Mouse (Mus musculus): ENCODE measurements around the gene Tnnt3.

The Tnnt3 gene

DNA sequence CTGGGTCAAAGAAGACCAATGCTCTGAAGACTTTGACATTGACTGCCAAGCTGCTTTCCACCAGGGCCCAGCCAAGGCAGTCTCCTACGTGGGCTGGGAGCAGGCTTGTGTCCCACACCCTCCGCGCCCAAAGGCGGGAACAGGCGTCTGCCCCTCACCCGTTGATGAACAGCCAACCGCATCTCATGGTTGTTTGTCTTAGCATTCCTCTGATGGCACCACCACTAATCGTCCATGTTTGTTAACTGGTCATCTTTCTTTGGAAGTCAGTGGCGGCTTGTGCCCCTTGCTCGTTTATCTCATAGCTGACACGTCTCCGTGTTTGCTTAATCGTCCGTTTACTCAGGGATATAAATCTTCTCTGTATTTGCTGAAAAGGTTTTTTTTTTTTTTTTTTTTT is 10.9 kb downstream of the Tnnt3 start:
- no peak for DNase-seq

DNA sequence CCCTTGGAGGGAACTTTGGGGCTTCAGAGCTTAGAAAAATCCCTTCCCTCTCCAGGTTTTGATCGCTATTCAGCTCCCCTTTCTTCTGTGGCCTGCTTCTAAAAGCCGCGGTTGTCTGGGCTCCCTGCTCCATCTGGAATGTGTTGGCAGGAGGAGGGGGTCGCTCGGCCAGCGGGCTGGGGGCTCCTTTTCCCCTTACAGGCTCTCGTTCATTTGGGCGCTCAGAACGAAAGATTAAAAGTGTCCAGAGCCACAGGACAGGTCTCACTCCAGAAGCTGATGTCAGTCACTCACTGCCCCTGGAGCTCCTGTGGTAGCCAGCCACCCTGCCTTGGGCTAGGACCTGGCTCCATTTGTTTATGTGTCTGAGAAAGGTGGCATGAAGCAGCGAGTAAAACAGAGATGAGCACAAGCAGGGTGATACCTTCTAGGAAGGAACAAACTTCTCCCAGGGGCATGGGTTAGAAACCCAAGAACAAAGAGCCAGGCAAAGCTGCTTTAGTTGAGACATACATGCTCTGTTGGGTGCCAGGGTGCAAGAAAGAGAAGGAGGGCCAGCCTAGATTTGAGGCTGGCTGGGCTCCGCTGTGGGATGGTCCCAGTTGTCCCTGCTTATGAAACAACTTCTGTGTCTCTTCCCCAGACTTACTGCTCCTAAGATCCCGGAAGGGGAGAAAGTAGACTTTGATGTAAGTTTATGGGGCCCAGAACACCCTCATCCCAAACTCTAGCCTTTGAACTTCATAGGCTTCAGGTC is 11.6 kb downstream of the Tnnt3 start:
- DNase-seq = no peak

DNA sequence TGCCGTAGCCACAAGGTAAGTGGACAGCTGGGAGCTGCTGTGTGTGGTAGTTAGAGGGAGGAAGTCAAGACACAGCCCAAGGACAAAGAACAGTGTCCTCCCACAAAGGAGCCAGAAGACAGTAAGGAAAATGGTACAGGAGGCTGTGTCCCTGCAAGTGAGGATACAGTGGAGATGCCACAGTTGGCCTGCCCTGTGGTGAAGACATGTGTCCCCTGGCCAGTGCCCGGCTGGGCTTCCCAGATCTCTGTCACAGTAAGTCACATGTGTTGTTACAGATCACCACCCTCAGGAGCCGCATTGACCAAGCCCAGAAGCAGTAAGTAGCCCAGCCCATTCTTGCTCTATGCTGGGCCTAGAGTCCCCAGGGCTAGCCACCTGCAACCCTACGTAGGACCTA is 15.4 kb downstream of the Tnnt3 start:
- DNase-seq = no peak

DNA sequence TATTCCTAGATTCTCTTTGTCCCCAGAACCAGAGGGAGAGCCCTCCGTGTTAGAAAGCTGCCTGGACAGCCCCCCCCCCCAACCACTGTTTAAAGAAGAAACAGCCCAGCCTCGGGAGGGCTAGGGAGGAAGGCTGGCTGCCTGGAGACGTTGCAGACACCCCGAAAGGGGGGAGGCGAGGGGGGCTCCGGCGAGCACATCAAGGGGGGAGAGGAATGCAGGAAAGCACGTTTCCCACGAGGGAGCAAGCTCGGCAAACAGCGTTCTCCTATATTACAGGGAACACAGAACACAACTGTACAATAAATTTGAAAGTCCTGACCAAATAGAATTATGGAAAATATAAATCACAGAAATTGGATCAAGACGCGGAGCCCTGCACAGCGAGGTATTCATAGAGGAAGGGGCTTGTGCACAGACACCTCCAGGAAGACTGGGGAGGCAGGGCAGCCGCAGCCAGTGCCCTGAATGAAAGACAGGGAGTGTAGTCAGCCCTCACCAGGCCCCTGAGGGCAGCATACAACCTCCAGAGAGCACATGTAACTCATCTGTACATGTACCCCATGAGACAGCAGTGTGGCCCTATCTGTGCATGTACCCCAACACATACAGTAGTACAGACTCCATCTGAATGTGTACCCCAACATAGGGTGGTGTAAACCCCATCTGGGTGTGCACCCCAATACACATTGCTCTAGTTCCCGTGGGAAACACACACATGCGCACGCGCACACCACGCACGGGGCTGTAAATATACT is 17.8 kb downstream of the Tnnt3 start:
- no peak for DNase-seq

DNA sequence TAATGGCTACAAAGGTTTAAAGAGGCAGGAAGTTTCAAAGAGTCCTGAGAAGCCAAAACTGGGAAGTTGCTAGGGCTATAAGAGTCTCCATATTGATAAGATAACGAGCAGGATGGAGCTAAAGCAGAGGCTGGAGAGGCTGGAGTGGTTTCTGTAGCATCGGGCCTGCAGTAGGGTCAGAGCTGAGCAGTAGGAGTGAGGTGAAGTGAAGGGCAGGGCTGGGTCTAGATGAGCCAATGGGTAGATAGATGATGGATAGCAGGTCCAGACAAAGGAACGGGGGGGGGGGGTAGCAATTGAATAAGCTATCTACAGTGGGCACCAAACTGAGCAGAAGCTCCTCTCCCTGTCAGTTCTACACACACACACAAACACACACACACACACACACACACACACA is 18.9 kb downstream of the Tnnt3 start:
- no peak for DNase-seq

DNA sequence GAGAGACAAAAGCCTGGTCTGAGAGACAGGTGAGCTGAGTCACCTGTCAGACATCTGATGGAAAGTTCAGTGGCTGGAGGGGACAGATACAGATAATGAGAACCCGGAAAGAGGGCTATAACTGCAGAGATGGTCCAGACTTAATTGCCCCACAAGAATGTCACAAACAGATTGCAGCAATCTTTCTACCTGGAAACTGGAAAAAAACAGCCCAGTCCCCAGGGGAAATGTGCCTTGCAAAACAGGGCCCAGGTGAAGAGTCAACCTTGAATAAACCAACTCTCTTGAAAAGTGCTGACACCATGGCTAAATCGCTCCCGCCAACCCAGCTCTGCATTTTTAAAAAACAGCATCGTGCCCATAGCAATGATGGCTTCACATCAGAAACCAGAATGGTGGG is 21.7 kb downstream of the Tnnt3 start:
- DNase-seq = no peak

DNA sequence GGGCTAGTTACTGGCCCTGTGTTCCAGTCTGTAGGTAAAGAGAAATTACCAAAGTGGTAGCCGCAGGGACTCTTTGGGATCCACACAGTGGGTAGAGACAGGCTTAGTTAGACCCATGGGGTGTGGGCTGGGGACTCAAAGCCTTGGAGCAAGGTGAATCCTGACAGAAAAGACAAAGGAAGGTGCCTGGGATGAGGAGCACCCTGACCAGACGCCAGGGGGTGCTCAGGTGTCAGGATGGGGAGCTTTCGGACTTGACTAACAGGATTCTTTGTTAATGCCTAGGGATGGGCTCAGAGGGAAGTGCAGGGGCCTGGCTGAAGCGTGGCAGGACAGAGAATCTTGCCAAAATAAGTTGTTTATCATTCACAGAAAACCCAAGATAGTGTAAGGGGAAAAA is 23.7 kb downstream of the Tnnt3 start:
- DNase-seq = no peak

DNA sequence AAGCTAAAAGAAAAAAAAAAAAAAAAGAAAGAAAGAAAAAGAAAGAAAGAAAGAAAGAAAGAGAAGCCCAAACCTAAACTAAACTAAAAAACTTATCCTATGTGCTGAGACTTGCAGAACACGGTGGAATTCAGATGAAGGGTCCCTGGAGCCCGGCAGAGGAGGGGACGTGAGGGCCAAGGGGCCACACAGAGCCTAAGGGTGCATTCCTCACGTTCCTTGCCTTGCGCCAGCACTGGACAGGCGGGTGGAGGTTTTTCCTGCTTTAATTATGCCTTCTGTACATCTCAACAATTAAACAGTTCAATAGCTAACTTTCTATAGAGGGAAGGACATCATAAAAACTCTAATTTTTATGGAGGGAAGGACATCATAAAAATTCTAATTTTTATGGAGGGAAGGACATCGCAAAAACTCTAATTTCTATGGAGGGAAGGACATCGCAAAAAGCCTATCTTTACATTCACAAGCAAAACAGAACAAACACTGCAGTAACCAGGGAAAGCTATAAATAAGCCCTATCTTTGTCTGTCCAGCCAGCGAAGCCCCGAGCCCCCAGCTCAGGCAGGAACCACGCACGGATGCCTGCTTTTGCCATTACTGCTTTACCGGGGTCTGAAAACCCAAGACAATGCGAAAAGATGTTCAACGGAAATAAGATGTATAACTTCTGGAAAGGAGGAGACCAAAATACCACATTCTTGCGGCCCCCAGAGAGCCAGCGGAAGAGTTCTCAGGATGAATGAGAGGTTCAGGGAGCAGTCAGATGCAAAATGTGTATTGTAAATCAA is 24.8 kb downstream of the Tnnt3 start:
- no peak for DNase-seq

DNA sequence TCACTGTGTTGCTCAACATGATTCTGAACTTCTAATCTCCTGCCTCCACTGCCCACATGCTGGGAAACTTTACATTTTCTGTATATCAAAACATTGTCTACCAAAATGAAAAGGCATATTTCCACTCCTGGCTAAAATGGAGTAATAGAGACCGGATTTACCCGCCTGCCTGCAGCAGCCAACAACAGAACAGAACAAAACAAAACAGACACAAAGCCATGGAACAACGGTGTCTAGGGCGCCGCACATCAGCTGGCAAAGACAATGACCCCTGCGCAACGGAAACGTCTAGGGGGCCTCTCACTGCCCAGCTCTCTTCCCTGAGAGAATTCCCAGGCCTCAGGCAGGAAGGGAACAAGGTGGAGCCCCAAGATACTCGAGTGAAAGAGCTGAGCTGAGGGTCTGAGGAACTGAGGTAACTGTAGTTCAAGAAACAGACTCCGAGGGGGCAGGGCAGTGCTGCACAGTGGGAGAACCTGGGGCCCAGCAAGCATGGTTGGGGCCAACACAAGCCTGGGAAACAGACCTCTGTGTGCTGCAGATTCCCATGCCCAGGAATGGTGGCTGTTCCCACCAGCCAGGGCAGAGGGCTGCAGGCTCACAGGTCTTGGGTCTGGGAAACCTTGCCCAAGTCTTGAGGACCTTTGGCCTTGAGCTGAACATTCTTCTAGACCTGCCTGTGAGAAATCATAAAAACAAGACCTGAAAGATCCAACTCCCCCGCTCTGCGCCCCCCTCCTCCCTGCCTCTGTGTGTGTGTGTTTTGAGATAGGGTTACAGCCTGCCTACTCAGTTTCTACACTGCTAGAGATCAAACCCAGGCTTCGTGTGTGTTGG is 26.9 kb downstream of the Tnnt3 start:
- DNase-seq = no peak

DNA sequence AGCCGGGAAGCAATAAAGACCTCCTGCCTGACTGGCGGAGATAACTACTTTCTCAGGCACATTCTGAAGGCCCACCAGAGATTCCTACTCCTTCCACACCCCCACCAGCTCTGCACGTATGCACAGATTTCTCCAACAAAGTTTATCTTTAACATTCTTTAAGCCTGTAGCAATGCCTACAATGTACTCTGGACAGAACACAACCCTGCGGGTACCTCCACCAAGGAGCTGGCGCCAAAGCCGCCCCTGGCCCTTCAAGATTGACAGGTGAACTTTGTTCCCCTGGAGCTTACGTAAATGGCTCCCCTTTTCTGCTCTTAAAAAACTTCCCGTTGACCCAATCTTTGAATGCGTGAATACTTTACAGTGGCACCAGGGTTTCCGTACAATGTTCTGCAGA is 30.7 kb downstream of the Tnnt3 start:
- no peak for DNase-seq

DNA sequence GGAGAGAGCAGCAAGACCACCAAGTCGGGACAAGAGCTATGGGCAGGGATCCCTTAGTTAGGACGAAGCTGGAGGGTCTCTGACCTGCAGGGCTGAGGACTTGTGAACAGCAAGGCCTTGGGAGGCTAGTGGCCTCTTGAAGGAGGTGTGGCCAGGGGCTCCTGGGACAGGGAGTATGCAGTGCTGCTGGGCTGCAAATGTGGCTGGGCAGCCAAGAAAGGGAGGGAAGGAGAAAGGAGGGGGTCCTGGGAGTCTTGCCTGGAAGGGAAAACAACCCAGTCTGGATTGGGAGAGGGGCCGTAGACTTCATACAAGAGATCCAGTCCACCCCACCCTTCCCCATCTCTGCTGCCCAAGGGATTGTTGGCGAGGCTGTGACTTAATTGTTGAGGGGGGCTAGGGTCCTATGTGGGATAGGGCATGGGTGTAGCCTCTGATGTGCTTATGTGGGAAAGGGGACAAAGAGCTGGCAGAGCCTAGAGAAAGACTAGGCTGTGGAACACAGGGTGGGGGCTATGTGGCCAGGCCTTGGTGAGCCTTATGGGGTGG is 33.4 kb downstream of the Tnnt3 start:
- DNase-seq = no peak

DNA sequence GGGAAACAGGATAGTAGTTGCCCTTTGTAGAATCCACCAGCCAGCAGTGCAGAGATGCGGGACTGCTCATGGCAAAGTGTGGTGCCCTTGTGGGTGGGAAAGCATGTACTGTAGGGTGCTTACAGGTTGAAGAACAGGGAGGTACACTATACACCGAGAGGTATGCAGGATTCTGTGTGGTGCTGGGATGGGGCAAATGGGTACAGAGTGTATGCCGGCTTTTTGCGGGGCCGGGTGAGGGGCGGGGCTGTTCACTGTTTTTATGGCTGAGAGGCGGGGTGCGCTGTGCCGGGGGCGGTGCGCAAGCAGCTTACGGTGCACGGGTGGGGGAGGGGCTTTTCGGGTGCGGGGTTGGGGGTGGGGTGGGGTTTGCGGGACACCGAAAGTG is 34.0 kb downstream of the Tnnt3 start, which contains the start of gene Mrpl23:
Gene Mrpl23 (plus strand): TSS at position 16 of the 388 bp plus-strand sequence.
- no peak for DNase-seq

DNA sequence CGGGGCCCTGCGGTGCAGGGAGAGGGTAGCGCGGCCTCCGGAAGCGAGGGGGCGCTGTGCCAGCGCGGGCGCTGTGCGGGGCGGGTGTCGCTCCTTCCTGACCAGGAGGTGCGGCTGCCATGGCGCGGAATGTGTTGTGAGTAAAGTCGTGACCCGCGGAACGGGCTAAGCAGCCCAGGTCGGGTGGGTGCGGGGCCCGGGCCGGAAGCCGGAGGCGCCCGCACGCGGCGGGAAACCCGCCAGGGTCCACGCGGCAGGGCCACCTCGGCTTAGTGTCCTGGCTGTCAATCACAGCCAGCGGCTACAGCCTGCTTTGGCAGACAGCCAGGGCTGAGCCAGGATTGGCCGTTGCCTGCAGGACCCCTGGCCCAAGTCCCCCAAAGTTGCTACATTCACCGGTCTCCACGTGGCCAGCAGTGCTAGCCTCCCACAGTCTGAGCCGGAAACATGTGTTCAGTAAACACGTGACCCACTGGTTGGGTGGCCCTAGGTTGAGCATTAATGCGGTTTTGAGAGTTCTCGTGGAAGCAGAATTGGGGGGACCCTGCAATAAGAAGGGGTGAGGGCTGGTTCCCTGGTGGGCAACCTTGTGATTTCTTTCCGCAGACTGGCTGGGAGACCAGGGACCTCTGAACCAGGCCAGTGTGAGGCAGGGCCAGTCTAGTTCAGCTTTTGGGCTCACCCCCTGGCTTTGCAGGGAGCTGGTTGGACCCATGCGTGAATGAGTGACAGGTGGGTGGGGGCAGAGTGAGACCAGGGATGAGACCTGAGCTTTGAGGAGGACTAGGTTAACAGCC is 34.6 kb downstream of the Tnnt3 start:
- peak; percentile 65 to 71 for DNase-seq

DNA sequence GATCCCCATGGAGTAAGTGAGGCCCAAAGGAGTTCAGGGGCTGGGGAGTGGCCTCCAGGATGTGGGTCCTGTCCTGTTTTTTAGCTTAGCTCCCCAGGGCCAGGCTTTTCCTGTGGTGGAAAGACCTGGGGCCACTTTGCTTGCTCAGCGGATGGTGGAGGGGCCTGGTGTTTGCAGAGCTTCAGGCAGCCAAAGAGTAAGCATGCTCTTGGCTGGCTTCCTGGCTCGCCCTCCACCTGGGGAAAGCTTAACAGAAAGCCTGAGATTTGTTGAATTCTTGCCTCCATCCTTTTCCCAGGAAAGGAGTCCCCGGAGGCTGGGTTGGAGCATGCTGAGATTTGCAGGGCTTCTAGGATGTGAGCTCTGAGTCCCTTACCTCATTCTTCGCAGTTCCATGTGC is 36.5 kb downstream of the Tnnt3 start:
- DNase-seq = no peak

DNA sequence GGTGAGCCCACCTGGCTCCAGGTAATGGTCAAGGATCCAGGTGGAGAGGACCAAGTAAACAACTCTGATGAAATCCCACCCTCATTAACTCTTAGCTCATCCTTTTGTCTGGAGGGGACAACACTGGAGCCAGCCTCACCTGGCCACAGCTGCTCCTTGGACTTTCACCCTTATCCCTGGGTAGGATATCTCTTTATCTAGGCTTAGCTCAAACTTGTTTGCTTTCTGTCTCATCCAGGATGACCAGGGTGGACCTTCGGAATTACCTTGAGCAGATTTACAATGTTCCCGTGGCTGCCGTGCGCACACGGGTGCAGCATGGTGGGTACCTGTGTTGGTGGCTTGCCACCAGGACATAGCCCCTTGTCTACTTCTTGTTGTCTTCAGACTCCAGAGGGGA is 37.2 kb downstream of the Tnnt3 start:
- no peak for DNase-seq

DNA sequence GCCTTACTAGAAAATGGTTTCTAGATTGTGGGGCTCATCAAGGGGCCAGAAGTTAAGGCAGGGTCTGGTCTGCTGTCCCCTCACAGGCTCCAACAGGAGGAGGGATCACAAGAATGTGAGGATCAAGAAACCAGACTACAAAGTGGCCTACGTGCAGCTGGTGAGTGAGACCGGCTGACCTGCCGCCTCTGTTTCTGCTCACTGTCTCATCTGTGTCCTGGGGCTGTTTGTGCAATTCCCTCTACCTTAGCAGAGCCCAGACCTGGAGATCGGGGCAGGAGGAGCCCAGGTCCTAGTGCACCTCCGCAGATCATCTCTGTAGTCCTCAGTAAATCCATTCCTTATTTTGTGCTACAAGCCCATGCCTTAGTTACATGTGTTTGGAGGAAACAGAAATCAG is 38.5 kb downstream of the Tnnt3 start:
- DNase-seq = no peak

DNA sequence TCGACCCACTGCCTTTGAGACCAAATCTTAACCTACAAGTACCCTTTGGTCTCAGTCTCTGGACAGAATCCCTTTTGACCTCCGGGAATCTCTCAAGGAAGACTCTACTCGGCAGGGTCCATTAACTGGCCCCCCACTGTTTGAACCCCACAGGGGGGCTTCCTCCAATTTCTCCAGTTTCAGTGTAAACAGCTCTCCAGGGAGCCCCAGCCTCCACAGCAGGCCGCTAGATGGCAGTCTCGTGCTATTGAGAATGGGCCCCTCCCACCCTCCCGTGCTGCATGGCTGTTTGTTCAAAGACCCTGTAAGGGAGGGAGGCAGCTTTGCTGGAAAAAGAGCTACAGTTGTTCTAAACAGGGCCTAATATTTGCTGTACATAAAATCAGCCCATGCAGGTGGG is 39.2 kb downstream of the Tnnt3 start:
- peak; percentile 26 to 30 for DNase-seq

DNA sequence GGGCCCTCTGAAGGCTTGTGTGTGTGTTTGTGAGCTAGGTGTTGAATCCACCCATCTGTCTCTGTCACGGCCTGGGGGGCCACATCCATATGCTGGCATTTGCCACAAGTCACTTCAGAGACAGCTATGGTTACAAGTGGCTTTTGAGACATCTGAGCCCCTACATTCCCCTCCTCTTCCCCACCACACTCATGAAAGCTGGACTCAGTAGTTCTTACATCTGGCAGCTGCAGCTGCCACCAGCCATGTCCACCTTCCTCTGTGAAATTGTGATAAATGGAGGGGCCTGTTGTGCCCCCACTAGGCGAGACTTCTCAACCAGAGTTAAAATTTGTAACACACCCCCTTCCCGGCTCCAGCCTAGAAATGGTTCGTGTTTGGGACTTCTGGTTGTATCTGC is 39.7 kb downstream of the Tnnt3 start:
- DNase-seq = no peak

DNA sequence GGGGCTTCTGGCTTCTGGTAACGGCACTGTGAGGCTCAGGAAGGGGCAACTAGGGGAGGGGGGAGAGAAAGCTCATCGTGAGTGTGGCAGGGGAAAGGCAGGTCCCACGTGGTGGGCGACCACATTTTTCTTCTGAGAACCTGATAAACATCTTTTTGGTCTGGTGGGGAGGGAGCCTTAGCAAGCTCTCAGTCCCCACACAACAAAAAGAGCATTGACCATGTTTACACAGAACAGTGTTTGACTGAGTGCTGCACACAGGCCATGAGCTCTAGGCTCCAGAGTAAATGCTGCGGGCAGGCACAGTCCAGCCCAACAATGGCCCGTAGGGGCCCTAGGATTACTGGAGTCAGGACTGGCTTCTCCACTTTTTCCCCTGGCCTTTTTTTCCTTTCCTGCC is 40.1 kb downstream of the Tnnt3 start:
- DNase-seq = no peak

DNA sequence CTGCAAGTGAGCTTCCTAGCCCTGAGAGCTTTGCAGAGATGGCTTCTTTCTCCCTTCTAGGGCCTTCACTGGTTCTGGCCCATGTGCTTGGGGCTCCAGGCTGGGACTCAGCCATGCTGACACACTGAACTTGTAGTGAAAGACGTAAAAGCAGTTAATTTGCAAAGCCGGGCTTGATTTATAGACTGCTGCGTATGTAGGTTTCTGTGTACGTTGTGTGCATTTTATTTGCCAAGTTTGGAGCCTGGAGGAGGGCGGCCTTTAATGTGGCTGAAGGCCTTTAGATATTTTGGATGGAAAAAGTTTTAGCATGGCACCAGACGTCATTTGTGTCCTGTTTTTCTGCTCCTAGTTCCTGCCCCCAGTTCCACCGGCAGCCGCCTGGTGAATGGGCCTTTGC is 41.2 kb downstream of the Tnnt3 start:
- no peak for DNase-seq

DNA sequence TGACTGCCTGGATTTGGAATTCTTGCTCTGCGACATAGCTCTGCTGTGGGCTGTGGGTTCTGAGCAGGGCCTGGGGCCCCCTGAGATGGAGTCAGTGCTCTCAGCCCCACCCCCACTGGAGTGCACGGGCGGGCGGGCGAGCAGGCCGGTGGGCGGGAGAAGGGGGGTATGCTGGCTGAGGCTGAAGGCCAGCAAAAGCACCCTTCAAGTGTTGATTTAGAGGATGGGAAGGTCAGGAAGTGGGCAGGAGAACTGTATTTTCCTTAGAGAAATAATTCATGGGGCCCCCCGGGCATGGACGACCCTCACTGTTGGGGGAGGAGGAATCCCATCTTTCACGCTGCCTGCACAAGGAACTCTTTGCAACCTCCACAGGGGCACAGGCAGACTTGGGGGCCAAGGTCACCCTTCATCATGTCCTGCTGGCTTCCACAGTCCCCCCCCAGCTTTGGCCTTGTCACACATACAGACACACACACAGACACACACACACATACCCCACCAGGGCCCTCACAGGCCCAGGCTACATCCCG is 44.2 kb downstream of the Tnnt3 start:
- no peak for DNase-seq

Data from thymus, adult 18-20 months (tissue).